Mouse (Mus musculus): ENCODE data around the gene Gm37419.

The Gm37419 gene

DNA sequence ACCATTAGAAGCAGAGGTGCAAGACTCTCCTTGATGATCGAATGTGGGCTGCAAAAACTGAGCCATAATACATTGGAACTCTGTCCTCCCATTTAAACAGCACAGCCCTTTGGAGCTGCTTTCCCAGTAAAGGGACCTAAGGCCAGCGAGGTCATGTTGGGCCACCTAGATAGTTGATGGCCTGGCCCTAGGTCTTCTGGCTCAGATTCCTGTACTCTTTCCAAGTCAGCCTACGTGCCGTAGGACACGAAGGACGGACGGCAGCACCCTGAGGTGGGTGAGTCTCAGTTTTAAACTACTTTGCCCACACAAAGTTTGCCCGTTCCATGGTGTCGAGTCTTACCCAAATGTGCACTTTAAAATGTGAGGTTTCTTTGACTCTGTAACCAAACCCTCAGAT, 8.8 kb upstream of the Gm37419 start:
- no peak for DNase-seq (ENCODE audit: low spot score)

DNA sequence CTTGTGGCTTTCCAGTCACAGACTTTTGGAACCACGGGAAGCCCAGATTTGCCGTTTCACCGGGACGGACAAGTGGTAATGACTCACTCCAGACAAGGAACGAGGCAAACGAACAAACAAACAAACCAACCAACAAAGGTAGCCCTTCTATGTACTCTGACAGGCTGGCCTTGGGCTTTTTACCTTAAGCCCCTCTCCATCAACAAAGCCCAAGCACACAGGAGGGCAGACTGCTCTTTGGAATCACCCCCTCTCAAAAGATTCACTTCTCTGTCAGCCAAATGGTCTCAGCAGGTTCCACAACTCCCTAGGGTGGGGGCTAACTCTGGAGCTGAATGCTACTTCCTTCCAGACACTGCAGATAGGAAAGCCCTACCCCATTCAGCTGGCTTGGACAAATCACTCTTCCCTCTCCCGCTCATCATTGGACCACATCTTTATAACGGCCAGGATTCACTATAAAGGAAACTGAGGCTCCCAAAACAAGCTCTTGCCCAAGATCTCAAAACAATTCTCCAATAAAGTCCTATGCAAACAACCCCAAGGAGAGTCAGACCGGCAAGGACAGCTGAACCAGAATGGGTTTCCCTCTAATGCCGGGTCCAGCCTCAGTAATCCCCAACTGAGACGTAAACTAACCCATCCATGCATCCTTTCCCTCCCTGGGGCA, 7.9 kb upstream of the Gm37419 start:
- no peak for DNase-seq (ENCODE audit: low spot score)

DNA sequence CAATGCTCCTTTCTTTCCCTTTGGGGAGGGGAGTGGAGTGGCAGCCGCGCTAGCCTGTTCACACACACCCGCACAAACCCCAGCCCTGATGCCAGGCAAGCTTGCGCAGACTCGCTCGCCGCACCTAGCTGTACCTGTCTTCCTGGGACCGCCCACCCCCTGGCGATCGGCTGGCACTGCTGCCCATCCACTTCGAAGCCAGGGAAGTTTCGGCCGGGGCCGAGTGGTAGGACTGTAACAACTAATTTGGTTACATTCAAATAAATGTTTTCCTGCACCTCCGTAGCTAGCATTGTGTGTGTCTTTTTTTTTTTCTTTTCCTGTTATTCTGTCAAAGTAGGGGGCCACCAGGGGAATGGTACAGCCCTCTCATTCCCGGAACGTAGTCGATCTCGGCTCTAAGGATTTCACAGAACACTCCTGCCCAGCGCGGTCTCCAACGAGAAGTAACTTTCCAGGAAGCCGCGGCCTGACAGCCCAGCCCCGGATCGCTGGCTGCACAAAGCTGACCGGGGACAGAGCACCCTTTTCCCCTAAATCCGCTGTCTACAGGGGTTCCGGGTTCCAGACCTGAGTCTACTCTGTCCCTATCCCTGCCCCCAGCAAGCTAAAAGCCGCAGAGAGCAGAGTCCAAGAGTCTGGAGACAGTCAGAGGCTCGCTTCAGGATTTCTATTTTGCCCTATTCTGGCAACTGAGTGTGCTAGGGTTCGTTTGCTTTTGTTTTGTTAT, 7.1 kb upstream of the Gm37419 start:
- DNase-seq (ENCODE audit: low spot score) = no peak

DNA sequence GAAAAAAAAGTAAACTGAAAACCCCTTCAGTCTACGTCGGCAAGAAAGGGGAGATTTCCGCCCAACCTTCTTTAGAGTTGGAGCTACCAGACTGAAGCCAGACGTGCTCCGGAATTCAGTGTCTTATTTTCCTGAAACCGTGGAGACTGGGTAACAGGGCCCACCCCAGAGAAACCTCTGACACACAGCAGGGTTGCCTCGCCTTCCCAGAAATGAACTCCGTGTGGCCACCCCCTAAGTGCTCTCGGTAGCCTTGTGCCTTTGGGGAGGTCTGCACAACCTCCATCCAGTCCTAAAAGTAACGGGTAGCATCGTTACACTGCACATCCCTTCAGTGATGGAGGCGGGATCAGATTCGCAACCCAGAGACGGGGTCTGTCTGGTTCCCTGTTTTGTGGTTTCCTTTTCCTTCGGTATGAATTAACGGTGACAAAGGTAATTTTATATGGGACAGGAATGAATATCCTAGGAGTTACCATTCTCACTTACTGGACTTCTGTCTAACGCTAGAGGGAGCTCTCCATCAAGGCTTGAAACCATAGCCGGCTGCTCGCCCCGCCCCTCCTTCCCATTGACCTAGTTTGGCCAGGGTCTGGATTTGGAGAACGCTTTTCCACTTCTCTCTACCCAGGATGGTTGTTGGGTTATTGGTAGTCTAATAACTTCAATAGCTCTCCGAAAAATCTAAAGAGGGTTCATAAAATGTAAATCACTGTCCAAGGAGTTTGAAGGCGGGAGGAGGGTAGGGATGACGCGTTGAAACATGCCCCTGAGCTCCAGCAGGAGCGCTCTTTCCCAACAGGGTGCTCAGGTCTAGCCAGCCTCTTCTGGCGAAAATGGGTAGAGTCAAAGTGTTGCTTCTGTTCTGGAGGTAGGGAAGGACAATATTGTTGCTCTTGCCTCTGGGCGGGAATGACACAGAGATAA, 6.1 kb upstream of the Gm37419 start:
- peak; percentile 86 for DNase-seq (ENCODE audit: low spot score)

DNA sequence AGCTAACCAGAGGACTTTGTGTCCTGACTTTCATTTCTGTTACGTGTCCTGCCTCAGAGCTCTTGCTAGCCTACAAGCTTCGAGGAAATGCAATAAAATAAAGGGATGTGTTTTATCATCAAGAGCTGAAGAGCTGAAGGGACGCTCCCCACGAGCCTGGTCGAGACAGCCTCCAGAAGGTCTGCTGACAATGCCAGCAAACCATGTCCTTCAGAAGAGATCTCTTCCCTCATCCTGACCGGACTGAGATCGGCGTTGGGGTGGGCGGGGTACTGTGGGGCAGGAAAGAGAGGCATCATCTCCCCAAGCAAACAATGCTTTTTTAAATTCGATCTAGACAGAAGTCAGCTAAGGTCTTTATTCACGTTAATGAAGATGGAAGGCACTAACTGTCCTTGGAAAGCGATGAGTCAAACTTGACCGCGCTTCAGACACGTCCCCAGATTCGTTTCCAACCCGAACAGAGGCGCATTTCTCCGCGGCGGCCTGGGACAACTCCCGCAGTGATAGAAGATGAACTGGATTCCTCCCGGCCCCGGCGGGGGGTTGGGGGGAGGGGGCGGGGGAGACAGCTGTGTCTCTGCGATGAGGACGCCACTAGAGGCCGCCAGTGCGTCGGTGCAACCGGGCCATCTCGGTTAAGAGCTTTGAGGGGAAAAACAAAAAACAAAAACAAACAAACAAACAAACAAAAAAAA, 5.2 kb upstream of the Gm37419 start:
- peak; percentile 82 for DNase-seq (ENCODE audit: low spot score)

DNA sequence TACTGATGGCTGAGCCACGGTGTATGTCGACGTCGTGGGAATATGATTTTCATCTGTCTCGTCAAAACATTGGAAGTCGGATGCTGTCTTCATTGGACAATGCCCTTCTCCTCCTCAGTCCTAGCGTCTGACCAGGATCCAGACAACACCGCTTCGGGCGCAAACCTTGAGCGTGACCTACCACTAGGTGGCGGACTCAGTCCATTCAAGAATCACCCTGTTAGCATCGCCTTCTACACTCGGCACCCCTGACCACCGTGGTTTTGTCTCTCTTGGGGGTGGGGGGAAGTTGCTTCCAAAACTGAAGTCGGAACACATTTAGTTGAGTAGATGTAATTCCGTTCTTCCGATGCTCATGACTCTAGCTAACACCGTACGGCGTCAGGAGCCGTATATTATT, 4.1 kb upstream of the Gm37419 start:
- DNase-seq (ENCODE audit: low spot score) = peak; percentile 92

DNA sequence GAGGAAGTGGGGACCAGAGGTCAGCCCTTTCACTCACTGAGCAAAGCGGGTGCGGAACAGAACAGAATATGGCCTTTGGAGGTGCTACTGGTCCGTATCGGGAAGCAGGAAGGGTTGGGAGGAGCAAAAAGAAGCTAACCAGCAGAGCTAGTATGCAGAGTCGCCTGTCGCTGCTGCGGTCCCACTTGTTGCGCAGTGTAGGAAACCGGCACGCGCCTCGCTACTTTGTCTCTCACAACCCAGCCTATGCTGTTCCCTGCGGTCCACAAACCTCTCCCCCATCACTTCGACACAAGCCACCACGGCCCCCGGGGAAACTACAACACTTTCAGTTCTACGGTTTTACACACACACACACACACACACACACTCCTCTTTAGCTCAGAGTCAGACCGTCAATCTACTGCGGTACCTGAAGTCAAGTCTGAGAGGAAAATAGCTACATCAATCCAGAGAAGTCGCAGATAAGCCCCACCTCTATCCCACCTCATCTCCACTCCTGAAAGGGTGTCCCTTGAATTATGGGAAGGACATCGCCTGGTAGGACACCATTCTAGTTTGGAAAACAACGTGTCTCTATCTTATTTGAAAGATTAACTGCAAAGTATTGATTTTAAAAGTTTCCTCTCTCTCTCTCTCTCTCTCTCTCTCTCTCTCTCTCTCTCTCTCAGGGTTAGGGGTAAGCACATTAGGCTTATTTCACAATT, 3.4 kb upstream of the Gm37419 start:
- DNase-seq (ENCODE audit: low spot score) = peak; percentile 52

DNA sequence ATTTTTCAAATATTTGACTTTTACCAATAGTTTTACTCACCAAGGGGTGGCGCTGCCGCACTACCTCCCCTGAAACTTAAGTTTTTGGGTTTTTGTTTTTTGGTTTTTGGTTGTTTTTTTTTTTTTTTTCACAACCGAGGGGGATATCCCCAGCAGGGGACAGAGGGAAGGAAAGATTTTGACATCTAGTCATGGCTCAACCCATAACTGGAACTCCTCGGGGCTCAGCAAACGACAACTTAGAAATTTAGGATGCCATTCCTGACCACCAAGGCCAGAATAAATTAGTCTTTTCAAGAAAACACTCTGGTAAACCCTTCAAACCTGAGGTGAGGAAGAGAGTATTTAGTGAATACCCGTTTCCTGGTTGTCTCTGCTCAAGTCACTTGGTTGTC, 2.8 kb upstream of the Gm37419 start:
- peak; percentile 32 for DNase-seq (ENCODE audit: low spot score)

DNA sequence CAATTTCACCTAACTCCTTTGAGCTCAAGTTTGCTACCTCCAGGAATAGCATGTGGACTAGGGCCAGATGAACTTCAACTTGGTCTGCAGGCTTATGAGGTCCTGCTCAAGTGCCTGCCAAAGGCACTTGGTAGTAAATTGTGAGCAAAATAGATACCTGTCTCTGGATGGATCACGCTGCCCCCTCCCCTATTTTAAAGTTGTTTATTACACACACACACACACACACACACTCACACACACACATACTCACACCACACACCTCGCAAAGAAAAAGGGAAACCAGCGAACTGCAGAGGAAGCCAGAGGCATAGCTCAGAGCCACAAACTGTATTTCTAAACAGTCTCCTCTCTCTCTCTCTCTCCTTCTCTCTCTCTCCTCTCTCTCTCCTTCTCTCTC, 2.1 kb upstream of the Gm37419 start:
- no peak for DNase-seq (ENCODE audit: low spot score)

DNA sequence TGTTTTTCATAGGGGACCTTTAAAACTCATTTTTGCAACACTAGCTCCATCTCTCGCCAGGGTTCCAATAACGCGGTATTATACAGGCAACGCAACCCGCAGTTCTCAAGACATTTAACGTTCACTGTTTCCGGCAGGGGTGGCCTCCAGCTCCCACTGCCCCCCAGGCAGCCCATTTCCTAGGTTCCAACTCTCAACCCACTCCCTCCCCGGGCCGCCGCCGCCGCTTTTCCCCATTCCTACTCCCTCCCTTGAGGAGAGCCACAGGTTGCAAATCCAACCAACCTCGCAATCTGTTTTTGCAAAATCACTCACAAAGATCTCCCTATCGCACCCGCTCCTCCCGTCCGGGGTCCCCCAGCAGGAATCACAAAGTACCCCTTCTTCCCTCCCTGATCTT, 1.4 kb upstream of the Gm37419 start:
- peak; percentile 29 for DNase-seq (ENCODE audit: low spot score)

DNA sequence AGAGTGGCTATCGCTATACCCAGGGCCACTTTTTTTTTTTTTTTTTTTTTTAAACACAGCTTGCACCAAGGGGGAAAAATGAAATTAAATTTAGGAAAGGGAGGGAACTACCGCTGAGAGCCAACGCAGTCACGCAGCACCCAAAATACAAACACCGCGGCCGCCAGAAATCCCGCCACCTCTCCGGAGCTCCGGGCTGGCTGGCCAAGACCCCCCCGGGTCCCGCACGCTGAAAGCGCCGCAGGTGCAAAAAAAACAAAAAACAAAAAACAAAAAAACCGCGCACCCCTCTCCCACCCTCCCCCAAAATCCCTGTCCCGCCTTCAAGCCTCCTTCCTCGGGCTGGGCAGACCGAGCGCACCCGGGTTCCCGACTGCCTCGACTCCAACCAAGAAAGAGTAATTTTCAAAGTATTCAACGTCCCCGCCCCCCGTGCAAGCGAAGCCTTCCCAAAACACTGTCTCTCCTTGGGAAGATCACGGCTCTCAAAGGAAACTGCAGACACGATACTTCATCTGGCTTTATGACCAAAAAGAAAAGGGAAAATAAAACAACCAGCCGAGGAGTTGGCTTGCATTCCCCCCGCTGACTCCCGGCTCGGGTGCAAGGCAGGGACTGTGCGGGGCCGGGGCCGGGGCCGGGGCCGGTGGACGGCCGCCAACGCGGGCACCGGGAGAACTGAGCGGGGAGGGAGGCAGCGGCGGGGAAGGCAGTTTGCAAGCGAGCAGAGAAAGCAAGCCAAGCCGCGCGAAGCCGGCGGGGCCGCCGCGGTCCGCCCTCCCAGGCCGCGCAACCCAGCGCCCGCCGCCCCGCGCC, 733 bp upstream of the Gm37419 start:
- peak; percentile 41 for DNase-seq (ENCODE audit: low spot score)

DNA sequence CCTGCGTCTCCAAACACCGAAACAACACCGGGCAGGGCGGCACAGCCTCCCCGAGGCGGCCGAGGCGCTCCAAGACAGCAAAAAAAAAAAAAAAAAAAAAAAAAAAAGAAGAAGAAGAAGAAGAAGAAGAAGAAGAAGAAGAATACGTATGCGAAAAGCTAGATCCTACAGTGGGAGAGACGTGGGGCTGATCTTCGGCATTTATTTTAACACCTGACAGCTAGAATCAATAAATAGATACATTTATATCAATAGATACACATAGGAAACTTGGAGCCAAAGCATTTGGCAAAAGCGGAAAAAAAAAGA, 171 bp upstream of the Gm37419 start:
- no peak for DNase-seq (ENCODE audit: low spot score)

DNA sequence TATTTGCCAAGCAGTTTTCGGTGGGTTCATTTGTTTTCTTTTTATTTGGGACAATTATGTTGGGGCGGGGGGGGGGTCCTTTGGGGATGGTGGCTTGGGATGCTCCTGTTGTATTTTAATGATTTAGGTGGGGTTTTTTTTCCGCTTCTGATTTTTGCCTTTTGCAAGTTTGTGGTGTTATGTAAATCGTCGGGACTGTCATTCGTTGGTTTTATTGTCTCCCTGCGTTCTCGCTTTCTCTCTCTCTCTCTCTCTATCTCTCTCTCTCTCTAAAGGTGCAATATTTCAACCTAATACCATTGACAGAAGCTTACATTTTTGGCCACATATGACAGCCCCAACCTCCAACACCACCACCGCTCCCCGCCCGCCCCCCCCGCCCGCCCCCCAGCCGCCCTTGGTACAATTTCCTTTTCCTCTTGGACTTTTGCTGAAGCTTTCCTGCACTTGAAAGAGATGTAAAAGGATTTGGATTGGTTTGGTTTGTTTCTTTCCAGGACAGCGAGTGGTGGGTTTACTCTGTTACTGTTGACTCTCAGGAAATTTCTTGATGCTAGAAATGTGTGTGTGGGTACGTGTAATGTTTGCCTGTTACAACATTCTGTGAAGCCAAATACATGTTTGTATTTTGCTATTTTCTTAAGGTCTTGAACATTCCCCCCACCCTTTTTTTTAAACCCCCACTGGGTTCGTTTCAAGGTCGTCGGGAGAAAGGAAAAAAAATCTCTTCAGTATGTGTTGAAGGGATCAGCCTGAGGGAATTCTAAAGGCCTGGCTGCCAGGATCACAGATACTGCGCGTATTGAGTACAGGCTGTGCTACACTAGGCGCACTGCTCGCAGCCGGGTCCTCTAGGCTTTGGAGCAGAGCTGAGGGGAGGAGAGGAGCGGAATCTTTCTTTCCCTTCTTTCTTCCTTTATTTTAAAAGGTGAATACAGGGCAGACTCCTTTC, 1.2 kb downstream of the Gm37419 start:
- peak; percentile 60 for DNase-seq (ENCODE audit: low spot score)

DNA sequence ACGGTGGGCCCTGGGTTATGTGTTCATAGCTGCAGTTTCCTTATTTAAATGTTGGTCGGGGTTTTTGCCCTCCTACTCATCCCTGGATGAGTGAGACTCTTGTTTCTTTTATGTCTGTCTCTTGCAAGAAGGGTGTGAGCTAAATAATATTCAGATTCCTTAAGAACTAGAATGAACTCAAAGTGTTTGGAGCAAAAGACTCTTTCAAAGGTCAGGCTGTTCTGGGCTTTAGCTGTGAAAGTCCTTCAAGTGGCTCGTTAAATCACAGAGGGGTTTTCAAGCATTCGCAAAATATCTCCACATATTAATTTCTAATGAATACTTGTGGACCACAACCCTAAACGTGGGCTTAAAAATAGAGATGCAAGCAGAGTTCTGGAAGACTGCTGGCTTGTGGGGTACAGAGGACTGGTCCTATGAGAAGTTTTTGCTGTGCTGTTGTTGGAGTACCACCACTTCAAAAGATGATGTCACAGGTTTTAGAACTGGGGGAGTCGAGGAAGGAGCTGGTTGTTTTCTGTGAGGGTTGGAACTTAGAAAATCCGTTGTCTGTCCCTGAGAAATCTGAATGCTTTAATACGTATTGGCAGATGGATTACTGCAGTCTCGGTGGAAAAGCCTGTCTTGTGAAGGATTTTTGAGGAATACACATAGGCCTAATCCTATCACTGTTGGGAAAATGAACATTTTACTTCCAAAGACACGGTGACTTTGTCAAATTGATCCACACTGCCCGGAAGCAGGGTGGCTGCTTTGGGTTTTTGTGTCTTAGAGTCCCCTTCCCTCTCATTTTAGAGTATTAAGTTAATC, 2.1 kb downstream of the Gm37419 start:
- no peak for DNase-seq (ENCODE audit: low spot score)

DNA sequence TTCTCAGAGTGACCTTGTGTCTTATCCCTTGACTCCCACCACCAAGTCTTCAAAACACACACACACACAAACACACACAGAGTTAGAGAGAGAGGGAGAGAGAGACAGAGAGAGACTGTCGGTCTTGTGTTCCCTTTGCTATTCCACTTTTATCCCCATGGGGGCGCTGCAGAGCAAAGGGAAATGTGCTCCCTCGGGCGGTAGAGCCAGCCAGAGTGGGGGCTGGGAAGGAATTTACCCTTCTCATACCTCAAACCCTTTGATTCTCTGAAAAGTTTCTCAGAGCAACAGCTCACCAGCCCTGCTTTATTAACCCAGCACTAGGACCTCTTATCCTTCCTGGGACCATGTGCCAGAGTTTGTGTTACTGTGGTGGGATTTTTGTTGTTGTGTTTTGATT, 2.9 kb downstream of the Gm37419 start:
- DNase-seq (ENCODE audit: low spot score) = peak; percentile 92

DNA sequence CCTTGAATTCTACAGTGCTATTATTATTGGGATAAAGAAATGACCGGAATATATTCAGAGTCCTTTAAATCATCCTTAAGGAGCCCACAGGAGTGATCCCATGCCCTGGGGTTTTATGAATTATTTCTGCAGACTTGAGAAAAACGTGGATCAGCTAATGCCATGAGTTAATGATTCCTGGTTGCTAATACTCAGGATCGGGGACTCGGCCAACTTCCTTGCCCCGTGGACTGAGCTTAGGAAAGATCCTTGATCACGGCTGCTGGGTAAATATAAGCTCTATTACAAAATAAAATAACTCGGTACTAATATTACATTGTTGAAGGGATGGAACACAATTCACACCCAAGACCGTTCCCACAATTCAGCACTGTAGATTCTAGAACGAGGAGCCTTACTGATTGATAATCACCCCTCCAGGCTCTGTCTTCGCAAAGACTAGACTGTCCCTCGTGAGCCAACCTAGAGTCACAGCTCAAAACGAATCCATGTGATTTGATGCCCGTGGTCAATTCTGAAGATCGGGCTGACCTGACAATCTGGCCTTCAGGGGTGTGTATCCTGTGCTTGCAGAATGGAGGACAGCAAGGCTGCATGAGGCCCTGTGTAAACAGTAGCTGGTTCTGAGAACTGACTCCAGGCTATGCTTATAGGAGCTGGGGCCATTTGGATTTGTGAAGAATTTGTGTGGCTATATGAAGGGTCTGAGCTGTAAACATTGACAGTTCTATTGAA, 3.7 kb downstream of the Gm37419 start:
- DNase-seq (ENCODE audit: low spot score) = no peak

DNA sequence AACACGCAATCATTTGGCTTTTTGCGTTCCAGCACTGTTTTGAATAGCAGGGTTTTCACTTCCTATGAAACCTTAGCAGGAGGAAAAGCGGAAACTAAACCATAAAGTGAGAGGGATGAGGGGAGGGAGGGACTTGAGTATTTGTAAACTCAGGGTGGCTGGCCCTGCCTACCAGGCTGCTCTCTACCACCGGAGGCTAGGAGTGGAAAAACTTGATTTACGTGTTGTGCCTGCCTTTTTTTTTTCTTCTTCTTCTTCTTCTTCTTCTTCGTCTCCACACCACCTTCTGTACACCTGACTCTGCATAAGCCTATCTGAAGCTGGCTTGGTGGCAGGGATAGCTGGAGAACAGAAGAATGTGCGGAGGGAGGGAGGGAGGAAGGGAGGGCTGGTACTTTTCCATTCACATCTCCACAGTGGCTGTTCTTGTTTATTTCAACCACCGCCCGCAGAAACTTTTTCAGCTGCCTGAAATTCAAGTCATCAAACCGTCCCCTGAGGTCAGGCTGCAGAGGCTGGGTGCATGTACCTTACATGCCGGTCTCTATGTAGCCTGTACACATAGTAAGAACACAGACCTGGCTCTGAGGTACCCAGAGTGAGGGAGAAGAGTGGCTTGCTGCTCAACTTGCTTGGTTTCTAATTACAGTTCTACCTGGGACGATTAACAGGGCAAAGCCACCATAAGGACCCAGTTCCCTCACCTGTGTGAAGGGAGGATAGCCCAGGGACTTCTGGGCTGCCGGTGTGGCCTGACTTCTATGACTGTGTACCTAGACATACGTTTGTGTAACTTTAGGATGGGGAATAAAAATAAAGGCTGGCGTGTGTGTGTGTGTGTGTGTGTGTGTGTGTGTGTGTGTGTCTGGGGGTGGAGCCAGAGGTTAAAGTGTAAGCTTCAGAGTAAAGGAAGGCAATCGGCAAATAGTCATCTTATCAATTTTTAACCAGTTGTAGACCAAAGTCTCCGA, 5.4 kb downstream of the Gm37419 start:
- no peak for DNase-seq (ENCODE audit: low spot score)

All from layer of hippocampus, adult 11-12 months (tissue).